Mouse (Mus musculus): Measurements from ENCODE around the gene Vwde.

The Vwde gene

GRCm38 (mm10) chr6:13224596-13225227 lies at the start of gene Vwde:
Gene Vwde (minus strand): TSS chr6:13224965.
- WGBS = 26% methylated on average over 15 of the region's 15 CpGs

DNA sequence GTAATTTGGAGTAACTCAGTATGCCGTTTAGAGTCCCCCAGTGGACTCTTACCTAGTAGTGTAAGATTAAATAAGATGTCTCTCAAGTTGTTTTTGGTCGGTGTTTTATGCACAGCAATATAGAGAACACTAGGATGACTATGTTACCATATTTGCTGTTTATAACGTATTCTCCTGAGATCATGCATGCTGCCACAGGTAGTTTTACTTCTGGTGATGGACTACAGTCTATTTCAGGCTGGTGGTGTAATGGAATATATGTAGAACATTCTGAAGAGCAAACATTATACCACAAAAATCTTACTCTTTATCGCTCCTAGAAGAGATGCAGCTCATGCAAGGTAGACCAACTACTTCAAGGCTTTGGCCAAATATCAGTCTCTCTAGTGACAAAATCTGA lies 30.6 kb upstream of the Vwde start:
- WGBS = 90% methylated on average over 4 of the region's 4 CpGs

DNA sequence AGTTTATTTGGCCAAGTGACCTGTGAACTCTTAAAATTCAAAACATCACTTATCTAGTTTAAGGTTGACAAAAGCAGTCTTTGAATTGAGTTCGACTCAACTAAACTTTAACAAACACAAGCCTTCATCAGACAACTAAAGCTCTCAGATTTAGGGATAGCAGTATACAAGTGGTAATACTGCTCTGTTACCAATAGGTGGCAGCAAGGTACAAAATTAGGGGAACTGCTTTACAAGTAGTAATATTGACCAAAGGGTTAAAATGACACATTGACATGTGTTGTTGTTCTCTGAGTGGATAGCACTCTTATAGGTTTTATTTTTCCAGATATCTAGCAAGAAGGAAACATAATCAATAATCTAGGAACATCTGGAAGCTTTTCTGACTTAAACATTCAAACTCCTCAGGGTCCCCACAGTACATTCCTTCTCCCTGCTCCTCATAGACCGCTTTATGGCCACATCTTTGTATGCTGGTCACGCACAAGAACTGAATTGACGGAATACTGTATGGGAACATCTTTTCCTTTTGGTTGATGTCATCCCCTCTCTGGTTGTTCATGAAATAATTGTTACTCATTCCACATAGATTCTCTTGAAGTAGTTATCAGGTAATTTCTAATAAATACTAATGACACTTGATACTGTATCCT lies 23.7 kb upstream of the Vwde start:
- WGBS = 60% methylated on average over 4 of the region's 4 CpGs

DNA sequence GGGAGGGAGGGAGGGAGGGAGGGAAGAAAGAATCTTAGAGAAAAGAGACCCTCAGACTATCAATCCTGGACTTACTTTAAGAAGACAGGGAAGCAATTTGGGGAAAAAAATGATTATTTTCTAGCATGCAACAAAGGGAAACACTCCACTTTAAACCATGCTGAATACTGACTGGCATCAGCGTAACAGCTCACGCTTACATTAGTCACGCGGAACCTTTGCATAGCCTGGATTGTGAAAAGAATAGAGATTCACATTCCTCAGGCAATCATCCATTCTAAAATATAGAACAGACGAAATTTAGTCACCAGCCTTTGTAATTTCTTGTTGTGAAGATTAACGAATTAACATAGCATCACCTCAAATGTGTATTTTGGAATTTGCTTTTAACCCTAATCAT lies 18.6 kb downstream of the Vwde start:
- WGBS = 77% methylated on average over 6 of the region's 6 CpGs

- WGBS = 94% methylated on average over 3 of the region's 3 CpGs
These were observed 27.3 kb downstream of the Vwde start for GRCm38 (mm10) chr6:13197486-13197885.

DNA sequence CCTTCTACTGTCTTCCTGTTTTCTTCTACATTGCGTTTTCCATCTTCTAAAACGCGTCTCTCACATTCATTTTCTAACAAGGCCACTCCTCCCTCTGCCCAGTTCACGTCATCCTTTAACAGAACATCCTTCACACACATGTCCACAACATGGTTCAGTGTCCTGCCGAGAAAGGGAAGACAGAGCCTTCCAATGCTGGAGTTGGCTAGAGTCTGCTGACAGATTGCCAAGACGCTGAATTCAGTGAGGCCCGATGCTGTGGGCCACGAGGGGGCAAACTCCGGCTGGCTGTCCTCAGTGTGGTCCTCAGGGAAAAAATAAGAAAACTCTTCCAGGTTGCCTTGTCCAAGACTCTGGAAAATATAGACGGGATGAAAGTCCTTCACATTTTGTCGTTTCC lies 37.9 kb downstream of the Vwde start:
- 80% methylated on average over 11 of the region's 11 CpGs for WGBS

DNA sequence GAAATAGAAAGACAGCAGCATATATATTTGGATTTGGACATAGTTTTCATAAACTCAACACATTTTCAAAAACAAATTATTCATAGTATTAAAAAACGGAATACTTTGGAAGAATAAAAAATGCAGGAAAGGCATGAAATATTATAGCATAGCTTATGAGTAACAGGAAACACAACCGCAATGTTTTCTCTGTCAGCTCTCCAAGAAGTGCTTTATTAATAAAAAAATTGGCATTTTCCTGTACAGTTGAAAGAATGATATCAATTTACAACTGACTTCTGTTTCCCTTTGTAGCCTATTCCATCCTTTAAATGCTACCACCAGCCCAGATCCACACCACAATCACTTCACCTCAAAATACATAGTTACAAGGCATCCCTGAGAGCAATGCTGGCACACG lies 44.7 kb downstream of the Vwde start:
- WGBS = 80% methylated on average over 3 of the region's 3 CpGs

DNA sequence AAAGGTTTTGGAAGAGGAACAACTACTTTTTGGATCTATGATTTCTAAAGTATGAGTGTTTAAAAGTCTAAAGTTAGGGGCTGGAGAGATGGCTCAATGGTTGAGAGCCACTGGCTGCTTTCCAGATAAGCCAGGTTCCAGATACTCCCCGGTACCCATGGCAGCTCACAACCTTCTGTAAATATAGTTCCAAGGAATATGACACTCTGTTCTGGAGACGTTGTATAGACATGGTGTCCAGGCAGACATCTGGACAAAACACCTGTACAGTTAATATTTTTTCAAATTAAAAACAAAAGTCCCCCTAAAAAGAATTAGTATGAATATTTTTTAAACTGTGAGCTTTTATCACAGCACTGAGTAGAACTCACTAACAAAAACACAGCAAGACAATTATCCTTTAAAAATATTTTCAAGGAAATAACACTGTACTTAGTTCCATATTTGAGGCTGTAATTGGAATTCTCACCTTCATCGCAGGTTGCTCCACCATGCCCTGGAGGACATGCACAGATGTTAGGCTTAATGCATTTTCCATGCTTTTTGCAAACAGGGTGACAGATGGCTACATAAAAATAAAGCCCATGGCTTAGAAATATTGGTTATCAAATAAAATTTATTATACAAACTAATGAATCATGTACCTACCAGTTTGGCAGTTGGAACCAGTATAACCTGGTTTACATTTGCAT lies 55.2 kb downstream of the Vwde start:
- 71% methylated on average over 3 of the region's 3 CpGs for WGBS

DNA sequence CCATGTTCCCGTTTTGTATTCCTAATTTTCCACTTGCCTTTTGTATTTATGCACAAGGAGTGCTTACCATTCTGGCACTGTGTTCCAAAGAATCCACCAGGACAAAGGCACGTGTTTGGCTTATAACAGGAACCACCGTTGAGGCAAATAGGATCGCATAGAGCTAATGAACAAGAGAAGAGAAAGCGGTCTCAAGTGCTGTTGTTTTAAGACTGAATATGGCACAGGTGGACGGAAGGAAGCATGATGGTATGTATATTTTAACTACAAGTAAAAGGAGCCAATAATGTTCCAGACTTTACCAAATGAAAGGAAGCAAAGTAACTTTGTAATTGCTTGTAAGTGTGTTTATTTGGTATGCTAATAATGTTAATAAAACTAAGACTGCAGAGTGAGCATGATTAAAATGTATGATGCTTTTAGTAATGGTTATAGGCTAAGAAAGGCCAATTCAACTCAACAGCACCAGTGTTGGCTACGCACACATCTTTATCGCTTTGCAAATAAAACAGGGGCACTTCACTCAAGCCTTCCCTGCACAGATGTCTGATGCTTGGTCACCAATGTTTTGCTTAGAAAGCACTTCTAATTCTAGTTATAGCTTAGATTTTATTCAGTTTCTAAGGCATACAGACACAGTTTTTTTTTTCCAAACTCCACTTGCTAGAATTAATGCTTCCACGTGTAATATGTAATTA lies 58.4 kb downstream of the Vwde start:
- WGBS = 67% methylated on average over 9 of the region's 9 CpGs

DNA sequence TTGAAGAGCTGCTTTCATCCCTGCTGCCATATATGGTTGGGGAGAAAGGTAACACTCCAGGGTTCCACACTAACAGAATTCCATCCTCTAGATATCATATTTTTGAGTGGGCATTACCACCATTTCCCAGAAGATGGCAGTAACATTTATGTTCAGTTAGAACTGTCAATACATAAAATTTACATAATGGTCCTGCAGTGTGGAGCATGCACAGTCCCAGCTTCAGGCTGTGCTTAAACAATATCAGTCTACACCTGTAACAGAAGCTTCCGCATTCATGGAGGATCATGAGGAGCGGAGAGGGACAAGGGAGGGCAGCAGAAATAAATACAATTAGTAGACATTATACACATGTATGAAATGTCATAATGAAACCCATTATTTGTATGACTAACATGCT lies 65.3 kb downstream of the Vwde start:
- WGBS = 92% methylated on average over 2 of the region's 2 CpGs

DNA sequence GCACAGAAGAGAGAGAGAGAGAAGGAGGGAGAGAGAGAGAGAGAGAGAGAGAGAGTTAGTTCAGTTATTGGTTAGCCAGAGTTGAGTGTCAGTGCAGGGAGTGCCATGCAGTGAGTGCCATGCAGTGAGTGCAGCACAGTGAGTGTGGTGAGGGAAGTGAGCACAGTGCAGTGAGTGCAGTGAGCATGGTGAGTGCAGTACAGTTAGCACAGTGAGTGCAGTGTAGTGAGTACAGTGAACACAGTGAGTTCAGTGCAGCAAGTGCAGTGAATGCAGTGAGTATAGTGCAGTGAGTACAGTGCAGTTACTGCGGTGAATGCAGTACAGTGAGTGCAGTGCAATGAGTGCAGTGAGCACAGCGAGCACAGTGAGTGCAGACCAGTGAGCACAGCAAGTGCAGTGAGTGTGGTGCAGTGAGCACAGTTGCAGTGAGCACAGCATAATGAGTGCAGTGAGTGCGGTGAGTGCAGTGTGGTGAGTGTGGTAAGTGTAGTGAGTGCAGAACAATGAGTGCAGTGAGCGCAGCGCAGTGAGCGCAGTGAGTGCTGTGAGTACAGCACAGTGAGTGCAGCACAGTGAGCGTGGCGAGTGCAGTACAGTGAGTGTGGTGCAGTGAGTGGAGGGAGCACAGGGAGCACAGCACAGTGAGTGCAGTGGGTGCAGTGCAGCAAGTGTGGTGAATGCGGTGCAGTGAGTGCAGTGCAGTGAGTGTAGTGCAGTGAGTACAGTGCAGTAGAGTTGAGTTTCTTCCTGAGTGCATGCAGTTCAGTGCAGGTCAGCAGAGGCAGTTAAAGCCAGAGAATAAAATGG lies 70.7 kb downstream of the Vwde start:
- WGBS = 95% methylated on average over 9 of the region's 9 CpGs

DNA sequence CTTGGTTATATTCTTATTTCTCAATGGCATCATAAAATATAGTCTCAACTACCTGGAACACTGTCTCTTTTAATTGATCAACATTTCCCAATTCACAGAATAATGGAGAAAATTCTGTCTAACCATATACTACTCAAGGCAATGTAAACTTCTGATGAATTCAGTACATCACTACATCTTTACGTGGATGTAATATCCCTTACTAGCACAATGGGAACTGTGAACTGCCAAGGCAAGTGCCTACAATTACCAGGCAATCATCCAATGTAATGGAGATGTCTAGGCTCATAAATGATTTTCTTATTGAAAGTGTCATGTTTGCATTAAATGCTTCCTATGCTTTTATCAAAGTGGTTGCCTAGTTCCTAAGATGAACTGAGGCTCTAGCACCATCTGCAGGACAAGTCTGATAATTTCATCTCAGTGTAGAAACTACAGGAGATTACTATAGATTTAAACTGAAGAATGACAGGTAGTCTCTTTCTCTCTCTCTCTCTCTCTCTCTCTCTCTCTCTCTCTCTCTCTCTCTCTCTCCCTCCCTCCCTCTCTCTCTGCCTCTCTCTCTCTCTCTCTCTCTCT lies 72.6 kb downstream of the Vwde start:
- 93% methylated on average over 1 of the region's 1 CpGs for WGBS

DNA sequence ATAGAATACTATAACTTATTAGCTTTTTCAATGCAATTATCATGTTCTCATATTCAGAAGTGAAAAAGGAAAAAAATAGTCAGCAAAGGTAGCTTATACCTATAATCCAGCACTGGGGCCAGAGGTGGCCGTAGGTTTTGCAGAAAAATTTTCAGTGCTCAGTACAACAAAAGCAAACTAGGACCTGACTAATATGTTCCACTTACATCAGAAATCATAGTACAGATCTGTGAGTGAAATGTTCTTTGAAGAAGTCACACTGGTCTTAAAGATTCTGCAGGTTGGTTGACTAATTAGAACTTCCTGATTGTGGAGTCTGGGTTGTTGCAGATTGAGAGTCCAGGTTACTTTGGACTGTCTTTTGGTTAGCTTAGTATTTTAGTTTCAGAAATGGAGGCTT lies 87.5 kb downstream of the Vwde start:
- 96% methylated on average over 1 of the region's 1 CpGs for WGBS

DNA sequence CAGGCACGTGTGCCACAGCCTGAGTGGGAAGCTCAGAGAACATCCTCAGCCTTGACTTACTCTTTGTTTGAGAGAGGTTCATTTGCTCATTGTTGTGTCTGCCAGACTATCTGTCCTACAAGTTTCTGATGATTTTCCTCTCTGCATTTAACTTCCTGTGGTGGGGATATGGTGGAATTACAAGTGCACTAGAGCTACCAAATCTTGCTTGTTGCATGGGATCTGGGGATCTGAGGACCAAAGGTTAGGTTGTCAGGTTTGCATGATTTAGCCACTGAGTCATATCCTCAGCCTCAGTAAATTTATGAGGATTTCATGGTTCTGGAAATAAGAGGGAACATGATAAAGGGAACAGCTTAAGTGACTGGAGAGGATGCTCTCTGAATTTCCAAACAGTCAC lies 116.1 kb downstream of the Vwde start:
- 66% methylated on average over 1 of the region's 1 CpGs for WGBS
